Mouse (Mus musculus): ENCODE results near the gene Lxn.

The Lxn gene

GRCm38 (mm10) chr3:67459881-67460280, 3.8 kb downstream of the Lxn start:
- DNase-seq (ENCODE audit: low spot score): no peak

- DNase-seq (ENCODE audit: low spot score): no peak
Measured at GRCm38 (mm10) chr3:67450601-67451210, 13.0 kb downstream of the Lxn start.

- no peak for DNase-seq (ENCODE audit: low spot score)
Measured at GRCm38 (mm10) chr3:67449660-67450059, 14.1 kb downstream of the Lxn start.

- DNase-seq (ENCODE audit: low spot score): no peak
Measured at GRCm38 (mm10) chr3:67447143-67447542, 16.6 kb downstream of the Lxn start.

- no peak for DNase-seq (ENCODE audit: low spot score)
Measured at GRCm38 (mm10) chr3:67434011-67434410, 29.7 kb downstream of the Lxn start.

GRCm38 (mm10) chr3:67429999-67430380, 33.7 kb downstream of the Lxn start, which contains the start of gene Gfm1:
Gene Gfm1 (plus strand): TSS chr3:67430096.
- peak; percentile 69 for DNase-seq (ENCODE audit: low spot score)

GRCm38 (mm10) chr3:67429338-67429998, 34.3 kb downstream of the Lxn start:
- no peak for DNase-seq (ENCODE audit: low spot score)

All from spleen, adult 12 weeks (tissue).